Mouse (Mus musculus) CD4-positive naive resting alpha-beta T cell, adult 76 days (primary cell): ENCODE measurements around the gene Gc. TPM values are rescaled to one million over a fixed set of nuclear protein-coding genes. Genes with fewer than 3 reads are reported as not detected.

Experiments
- total RNA-seq: library from RNA; stranded (reverse); gene quantifications from one replicate; pipeline ENCODE4 v1.2.4, GENCODE M21; 2023

Gc gene
- total RNA-seq, result not detected

GRCm38 (mm10) chr5:89457554-89458062 is at the start of gene Gc:
TSS of gene Gc (minus strand) at chr5:89457898.

Other genes with a start within 250 kb of the Gc start
- not detected for gene Npffr2, start 69.5 kb upstream of the Gc start, total RNA-seq